Mouse (Mus musculus) c-Kit-positive CD71-negative TER-119-negative erythroid progenitor cells, embryonic 14.5 days (primary cell): ENCODE results near the gene Mindy4.

Source experiments
- DNase-seq: peaks from one replicate; pipeline ENCODE4 v3.0.0-alpha.2; 2013; ENCODE audit warnings: low read depth

Mindy4 gene

DNA sequence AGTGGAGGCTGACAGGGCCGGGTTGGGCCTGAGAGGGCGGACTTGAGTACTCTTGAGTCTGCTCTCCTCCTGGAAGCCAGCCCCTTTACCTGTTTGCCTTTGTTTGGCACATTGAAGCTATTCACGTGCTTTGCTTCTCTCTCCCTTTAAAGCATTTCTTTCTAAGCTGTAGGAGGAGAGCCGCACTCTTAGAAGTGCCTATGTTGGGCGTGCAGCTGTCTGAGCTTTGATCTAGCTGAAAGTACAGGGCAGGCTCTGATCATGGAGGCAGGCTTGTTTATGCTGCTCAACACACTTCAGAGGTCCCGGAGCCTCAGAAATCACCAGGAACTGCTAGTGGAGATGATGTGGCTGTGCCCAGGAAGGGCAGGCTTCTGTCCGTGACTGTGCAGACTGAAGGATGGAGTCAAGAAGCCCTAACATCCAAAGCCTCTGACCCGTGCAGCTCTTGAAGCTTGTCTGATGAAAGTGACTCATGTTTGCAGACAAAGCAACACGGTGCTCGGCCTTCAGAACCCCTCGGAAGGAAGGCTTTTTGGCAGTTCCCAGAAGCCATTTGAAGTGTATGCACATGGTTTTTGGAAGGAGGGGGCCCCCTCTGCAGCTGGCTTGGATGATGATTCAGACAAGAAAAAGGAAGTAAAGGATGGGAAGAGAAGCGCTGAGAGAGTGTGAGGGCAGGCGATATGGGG, 53.5 kb downstream of the Mindy4 start:
- peak; percentile 55 for DNase-seq

DNA sequence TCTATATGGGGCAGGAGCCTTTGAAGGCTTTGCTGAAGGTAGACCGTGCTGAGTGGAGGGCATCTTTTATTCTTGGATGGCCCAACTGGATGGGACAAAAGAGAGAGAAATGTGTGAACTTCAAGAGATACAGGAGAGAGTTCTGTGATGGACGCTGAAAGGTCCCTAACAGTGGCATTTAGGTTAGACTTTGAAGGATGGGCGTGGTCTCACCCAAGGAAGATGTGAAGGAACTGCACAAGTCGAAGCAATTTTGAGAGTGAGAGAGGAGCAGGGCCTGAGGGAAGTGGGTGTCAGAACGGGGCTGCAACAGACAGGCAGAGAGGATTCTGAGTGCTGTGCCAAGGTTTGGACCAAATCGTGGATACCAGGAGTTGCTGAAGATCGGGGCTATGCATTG, 54.1 kb downstream of the Mindy4 start:
- no peak for DNase-seq

DNA sequence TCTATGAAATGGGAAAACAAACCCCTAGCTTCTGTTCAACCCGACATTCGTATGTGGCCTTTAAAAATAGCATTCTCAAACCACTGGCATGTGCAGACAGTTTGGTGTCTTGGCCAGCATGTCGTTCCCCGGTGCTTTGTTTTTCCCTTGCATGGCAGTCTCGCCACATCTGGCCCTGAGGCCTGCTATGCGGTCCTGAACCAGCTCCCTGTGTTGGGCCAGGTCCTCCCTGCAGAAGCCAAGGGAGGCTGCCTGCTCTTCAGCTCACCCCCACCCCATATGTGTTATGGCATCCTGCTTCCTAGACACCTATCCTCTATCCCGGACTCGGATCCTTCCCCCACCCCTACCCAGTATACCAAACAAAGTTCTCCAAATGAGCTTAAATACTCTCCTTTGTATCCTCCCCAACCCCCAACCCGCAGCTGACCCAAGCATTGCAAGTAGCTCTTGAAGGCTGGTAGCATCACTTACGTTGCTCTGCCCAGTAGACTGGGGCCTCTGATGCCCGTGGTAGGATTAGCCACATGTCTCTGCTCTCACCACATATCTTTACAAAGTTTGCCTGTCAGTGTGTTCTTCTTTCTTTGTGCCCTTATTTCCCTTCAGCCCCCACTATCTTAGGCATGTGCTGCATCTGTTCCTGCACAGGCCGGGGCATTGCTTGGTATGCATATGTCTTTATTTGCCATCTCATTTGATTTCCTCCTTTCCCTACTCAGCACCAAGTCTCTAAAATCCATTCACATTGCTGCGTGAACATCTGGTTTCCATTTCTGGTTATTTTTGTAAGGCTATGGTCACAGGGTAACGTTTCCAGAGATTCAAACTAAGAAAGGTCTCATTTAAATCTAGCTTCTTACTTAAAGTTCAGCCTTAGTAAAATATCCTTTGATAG, 55.5 kb downstream of the Mindy4 start:
- DNase-seq, result no peak

DNA sequence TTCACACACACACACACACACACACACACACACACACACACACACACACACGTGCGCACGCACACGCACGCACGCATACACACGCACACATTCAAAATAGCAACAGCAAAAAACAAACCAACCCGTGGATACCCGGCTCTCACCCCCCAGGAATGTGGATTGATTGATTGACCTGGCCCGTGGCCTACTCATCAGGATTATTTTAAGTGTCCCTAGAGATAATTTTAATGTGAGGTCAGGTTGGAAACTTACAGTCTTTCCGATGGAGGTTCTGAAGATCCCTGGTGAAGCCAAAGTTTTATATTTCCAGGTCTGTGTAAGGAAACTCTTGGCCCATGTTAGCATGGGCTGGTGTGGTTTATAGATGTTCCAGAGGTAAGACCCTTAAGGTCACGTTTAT, 59.0 kb downstream of the Mindy4 start:
- DNase-seq, result no peak

DNA sequence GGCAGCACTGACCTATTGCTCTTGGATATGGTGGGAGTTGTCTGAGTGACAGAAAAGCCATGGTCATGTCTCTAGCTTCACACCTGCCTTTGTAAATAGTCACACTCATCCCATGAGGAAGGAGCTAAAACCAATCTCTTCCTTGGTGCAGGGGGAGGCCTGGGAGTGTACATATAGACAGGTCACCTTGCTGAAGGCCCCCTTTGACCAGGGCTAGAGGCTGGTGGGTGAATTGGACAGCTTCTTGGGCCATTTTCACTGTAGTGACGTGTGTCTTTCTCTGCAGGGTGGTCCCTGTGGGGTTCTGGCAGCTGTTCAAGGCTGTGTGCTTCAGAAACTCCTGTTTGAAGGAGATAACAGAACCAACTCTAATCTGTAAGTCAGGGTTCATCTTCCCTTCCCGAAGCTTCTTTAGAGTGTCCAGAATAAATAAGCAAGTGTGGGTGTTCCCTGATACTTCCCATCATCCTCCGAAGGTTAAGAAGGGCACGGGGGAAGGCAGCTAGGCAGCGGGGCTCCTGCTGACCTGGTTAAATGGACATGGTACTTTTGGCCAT, 60.4 kb downstream of the Mindy4 start:
- no peak for DNase-seq

DNA sequence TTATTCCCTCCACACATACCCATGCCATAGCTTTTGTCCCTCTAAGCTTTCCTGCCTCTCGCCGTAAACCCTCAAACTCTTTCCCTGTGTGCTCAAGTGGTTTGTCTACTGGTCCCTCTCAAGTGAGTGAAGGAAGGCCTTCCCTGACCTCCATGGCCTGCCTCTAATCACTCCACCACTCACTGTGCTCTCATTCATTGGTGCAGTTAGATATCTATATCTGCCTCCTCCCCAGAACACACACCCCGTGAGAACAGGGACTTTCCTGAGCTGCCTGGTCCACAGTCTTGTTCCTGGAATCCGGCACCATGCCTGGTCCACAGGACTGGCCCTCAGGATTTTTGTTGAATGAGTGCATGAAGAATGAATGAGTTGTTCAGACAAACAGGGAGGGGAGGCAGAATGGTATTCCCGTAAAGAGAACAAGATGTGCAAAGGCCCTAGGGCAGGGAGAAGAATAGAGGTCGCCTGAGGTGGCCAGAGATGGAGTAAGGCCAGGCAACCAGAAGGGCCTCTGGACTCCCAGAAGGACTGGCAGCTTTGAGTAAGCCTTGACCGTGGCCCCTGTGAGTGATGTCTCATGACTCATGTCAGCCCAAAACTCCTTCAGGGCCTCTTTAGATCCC, 61.7 kb downstream of the Mindy4 start:
- no peak for DNase-seq

DNA sequence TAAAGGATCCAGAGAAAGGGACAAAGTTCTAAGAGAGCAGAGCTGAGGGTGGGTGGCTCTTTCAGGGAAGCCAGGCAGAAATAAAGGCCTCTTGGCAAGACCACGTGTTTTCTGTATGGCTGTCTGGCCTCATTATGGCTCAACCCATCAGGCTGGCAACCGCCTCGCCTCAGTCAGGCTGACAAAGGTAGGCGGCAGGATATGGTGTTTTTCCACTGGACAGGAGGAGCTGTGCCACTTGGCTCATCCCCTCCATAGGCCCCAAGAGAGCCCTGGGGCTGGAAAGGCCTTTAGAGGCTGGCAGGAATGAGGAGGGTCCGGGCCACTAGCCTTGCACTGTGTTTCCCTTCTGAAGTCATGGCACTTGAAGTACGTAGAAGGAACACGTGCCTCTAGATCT, 69.8 kb downstream of the Mindy4 start:
- no peak for DNase-seq

DNA sequence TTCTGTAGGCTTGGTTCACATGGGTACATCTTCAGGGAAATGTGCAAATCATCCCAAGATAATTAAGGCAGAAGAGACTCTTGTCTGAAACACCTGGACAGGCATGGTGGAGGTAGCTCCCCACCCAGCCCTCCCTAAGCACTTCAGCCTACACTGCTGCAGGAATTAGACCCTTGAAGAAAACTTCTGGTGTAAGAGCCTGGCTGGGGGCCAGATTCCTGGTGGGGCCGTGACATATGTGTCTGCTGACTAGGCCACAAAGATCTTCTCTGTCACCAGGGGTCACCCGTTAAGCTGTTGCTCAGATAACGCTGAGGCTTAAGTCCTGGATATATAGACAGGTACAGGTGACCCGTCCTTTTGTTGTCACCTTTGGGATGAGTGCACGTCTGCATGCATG, 70.3 kb downstream of the Mindy4 start:
- DNase-seq, result no peak

DNA sequence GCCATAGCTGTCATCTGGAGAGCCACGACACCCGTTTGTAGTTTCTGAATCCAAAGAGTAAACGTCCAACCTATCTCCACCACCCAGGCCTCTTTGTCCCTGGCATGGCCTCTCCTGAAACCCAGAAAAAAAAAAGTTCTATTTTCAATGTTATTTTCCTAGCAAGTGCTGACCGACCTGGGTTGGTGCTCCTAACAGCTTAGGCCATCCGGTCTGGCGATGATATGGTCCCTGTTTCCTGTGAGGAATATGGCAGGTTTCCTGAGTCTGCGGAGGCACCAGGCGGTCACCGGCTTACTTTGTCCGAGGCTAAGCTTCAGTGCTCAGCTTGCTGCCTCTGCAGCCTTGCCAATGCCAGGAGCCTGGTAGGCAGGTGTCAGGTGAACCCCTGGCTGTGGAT, 71.8 kb downstream of the Mindy4 start:
- DNase-seq, result no peak

DNA sequence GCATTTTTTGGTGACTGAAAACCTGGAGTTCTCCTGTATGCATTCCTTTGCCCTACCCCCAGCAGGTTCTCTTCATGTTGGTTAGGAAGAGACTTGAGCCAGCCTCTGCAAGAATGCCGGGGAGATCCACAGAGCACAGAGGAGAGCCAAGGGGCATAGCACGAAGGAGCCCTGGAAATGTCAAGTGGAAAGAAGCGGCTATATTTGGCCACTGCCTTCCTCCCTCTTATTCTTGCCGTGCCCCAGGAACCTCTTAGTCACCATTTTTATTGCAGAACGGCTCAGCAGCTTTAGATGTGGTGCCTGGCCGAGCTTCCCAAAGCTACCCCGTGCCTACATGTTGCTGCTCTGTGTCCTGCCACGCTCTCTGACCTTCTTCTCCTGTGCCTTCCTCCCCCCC, 72.6 kb downstream of the Mindy4 start:
- DNase-seq, result no peak

DNA sequence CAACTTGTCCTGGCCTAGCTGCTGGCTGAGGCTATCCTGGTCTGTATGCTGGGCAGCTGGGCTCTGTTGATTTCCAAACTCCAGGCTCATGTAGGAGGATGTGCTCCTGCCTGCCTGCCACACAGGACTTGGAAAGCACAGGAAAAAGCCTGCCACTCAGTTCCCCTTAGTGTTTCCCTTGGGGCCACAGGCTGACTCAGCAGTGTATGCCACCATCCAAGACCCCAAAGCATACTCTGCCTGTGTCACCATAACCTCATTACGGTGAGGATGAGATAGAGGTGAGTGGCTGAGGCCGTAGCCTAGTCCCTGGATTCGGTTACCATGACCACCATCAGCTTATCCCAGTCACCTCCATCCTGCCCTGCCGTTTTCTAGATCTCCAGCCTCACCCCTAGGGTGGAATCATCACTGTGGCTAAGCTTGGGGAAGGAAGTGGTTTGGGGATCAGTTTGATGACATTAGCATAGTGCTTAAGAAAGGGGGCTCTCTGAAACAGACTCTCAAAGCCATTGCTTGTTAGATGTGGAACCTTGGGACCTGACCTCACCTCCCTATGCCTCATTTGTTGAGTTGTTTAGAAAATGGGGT, 73.6 kb downstream of the Mindy4 start:
- no peak for DNase-seq

DNA sequence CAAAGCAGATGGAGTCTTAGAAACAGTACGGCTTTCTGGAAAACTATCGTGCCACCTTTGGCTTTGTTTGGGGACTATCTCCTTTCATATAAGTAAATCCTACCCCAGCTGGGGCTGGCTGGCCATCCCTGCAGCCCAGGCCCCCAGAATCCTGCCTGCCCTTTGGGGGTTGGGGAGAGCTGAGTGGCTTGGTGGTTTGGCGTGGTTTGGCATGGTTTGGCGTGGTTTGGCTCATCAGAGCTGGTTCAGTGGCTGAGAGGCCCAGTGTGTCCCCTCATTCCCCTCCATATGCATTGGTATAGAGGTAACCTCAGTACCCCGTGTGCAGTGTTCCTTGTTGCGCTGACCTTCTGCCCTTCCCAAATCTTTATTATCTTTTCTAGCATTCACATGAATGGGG, 74.9 kb downstream of the Mindy4 start:
- DNase-seq, result no peak

DNA sequence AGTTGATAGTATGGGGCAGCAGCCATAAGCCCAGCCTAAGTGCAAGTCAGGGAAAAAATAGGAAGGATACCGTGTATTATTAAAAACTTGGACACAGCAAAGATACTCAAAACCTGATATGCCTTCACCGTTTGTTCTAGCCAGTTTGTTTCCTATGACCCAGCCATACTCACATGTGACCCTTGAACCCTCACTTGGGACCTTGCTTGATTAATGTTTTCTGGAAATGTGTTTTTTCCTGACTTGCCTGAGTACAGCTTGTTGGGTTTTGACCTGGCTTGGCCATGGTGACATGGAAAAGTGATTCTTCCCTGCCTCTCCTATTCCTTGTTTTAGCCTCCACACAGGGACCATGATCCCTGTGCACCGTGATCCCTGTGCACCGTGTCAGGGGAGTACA, 75.3 kb downstream of the Mindy4 start:
- DNase-seq, result no peak

DNA sequence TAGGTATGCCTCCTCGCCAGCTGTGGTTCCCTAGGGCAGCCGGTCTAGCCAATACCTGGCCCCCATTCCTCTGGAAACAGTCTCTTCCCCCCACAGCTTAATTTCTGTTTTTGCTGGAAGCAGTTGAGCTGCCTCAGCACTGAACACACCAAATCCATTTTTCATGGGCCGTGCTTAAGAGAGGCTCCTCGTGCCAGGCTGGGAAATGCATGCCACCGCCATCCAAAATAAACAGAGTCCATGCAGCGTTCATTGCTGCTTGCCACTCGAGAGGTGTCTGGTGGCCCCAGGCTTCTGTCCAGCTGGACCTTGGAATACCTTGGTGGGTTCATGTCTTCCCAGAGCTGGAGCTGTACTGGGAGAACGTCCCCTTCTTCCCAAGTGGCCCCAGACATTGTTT, 77.8 kb downstream of the Mindy4 start:
- DNase-seq, result no peak

DNA sequence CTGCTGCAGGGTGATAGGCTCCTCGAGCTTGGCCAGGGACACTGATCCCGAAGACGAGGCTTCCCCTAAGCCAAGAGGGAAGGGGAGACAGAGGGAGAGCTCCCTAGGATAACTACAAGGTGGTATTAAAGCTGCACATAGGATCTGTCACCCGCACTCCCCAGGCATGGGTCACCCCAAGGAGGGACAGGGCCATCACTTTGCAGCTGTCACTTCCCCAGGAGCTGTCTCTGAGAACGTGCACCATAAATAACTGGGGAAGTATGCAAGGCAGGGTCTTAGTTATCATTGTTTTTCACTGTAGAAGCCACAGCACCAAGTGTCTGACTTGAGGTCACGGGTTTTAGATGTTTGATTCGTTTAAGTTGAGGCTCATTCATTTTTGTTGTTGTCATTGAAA, 78.5 kb downstream of the Mindy4 start:
- DNase-seq, result no peak

DNA sequence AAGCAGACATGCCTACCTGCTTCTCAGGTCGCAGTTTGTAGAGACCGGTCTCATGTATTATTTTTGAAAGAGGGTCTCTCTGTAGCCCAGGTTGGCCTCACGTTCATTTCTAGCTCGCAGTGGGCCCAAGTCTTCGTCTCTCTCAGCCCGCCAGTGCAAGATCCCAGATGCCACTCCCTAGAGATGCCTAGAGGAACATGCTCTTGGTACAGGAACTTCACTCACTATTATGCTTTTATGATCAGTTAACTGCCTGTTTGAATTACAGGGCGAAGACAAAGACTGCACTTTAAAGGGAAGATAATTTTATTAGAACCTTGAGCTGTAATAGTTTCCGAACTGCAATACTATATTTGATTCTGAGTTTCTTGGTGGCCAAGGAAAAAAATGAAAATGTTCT, 79.2 kb downstream of the Mindy4 start:
- DNase-seq, result no peak

DNA sequence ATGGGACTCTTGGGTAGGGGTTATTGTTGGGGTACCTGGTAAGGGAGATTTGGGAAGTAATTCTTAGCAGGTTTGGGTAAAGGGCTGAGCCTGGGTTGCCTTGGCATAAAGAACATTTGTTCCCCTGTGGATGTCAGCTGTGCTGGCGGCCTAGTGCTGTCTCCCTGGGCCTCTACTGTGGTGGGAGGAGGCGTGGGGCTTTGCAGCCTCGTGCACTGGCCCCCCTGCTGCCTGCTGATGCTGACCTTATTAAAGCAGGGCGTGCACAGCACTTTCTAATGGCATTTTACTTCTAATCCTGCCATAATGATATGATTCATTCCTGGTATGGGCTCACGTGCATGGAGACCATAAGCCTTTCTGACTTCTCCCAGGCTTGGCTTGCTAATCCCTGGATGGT, 82.0 kb downstream of the Mindy4 start:
- no peak for DNase-seq

DNA sequence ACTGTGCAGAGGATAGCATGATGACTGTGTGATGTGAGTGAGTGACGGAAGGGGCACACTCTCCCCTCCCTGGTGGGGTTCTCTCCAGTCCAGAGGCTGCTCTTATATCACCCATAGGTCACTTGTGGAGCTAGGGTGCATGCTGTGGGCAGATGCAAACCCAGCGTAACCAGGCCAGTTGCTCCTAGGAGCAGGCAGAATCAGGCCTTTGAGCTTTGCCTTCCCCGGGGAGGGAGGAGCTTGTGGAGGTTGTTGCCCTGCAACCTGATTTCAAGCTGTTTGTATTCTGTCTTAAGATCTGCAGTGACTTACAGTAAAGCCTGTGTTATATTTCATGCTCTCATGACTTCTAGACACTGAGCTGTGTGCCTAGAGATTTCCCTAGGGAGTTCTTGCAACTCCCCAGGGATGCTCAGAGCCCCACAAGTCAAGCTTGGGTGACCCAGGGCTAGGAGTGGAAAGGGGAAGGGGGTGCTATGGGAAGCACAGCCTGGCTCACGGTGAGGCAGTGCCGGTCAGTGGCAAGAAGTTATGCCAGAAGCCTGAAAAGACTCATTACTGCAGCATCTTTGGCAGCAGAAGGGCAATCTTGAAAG, 84.9 kb downstream of the Mindy4 start:
- DNase-seq, result no peak

DNA sequence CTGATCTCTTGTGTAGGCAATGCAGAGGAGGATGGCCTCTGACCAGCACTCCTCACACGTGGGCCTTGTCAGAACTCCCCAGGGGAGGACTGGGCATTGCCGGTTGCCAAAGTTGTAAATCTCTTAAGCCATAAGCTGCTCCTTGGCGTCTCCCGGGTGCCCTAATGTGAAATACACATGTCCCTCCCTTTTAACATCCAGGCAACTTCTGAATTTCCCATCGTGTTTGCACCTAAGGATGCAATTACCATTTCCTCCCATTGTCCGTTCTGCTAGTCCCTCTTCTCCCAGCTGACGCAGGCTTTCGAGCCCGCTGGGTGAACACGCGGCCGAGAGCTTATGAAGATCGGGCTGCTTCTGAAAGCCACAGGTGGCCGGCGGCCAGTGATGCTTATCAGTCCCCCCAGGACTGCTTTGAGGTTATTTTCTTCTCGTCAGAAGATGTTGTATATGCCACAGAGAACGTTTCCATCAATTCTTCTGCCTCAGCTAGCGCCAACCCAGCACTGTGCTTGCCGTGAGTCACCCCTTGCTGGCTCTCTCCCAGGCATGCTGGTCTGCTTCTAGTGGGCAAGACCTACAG, 91.5 kb downstream of the Mindy4 start:
- DNase-seq, result no peak

DNA sequence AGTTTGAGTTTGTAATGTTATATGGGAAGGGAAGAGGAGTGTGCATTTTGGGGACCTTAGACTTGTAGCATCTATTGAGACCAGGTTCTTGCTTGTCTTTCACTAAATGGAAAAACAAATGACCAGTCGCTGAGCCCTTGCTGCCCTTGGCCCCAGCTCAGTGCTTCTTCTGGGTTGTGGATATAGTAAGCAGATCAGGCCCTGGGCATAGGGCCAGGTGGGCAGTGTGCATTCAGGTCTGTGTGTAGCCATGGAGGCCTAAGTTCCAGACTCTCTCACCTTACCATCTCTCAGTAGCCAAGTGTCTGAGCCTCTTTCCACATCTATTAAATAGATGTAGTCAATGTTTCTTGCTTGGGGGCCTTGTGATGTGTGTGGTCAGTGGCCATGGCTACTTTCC, 92.1 kb downstream of the Mindy4 start:
- no peak for DNase-seq

DNA sequence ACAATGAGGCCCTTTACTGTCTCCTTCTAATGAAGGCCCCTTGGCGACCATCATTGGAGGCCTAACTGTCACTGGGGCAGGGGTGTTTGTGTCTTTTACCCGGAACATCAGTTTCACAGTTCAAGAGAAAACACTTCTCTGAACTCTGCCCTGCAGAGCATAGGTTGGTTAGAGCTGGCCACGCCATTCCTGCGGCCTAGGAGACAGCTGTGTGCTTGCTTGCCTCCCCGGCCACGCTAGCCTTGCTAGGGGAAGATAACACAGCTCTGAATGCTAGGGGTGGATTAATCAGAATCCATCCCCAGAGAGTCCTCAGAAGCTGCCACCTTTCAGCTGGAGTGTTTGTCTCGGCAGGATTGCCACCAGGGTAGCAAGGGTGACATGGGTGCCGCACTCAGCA, 96.3 kb downstream of the Mindy4 start:
- no peak for DNase-seq

DNA sequence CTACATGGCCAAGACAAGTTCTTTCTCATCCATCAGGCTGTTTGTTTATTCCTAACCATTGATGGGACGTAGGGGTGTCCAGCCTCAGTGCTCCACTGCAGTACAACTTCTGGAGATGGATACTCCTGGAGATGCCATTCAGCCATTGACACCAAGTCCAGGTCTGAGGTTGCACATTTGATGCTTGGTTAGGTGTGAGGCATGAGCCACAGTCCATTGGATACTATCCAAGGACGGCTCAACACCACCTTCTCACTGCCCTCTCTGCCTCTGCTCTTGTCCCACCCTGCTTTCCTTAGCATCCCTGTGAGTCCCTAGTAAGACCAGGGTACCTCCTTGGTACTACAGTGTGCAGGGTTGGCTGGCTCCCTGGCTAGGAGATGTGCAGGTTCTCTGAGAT, 96.7 kb downstream of the Mindy4 start:
- no peak for DNase-seq
